Mouse (Mus musculus) liver (tissue): ENCODE results near the gene Hells.

Source experiments
- DNase-seq: peaks from one replicate; pipeline ENCODE4 v3.0.0-alpha.2; 2020; ENCODE audit warnings: mixed read lengths

Hells gene

DNA sequence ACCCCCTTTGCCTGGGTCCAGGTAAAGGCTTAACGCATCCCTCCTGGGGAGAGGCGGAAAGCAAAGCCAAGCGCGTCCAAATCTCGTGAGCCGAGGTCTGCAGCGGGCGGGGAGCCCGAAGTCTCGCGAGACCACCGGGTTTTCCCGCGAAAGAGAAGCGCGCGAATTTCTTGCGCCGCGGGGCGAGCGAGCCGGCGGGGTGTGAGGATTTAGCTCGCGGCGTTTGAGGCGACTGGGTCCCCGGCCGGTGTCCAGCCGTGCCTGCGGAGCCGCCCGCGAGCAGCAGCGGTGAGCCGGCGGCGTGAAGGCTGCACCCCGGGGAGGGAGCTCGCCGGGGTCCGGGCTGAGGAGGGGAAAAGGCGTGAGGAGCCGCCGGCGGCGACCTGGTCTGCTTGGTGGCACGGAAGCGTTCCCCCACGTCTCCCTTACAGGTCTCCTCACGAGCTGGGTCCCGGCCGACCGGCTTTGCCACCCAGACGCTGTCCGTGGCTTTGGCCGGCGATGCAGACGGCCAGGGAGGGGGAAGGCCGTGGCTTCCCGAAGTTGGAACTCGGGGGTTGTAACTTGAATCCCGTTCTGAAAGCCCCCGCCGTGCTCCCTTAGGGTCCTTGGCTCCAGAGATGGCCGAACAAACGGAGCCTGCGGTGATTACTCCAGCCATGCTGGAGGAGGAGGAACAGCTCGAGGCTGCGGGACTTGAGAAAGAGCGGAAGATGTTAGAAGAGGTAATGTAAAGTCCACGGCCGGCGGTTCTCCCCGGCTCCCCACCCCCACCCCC is at the start of gene Hells:
TSS of gene Hells (plus strand) at position 128 of the 778 bp plus-strand sequence.
- DNase-seq = peak; percentile 92

DNA sequence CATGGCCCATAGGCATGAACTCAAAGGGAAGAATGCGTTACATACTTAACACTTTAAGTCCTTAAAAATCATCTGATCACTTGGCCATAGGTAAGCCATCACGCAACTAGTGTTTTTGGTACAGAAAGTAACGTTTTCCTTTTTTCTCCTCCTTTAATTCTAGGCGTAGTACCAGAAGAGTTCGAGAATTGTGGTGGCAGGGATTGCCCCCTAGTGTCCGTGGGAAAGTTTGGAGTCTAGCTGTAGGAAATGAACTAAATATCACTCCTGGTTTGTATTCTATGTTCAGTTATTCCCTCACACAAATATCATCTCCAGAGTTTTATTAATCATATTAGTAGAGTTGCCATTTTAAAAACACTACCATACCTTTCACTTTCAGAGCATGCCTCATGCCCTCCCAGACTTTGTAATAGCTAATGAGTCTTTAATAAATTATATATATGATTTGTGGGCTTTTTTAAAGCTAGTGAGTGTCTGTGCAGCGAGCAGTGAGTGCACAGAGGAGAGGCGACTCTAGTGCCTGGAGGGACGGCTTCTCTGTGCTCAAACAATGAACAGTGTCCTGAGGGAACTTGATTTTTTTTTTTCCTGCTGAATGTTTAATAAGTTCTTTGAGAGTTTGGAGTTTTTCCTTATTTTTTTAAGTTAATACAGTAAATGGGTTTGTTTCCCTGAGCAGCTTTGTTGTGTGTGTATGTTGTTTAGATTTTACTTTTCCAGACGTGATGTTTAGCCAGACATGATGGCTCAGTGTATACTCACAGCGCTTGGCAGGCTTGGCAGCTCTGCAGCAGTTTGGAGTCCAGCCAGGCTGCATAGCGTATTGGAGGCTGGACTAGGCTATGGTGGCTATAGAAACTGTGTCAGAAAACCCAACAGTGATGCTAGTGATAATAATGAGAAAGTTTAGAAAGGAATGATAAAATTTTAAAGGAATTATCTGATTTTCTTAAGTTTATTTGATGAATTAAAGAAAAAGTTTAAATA is 29.3 kb upstream of the Hells start:
- no peak for DNase-seq

DNA sequence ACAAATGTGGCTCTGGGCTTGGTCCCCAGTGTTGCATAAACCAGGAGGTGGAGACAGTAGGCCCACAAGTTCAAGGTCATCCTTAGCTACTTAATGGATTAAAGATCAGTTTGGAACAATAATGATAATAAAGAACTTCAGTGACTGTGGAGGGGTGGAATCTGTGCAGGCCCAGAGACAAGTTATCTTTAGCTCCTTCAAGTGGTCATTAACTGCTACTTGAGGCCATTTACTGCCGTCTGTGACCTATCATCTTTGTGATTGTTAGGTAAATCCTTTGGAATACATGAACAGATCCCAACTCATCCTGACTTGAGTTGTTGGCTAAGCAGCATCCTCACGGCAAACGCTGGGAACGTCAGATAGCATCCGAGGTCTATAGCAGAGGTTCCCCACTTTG is 28.2 kb upstream of the Hells start:
- DNase-seq = no peak

DNA sequence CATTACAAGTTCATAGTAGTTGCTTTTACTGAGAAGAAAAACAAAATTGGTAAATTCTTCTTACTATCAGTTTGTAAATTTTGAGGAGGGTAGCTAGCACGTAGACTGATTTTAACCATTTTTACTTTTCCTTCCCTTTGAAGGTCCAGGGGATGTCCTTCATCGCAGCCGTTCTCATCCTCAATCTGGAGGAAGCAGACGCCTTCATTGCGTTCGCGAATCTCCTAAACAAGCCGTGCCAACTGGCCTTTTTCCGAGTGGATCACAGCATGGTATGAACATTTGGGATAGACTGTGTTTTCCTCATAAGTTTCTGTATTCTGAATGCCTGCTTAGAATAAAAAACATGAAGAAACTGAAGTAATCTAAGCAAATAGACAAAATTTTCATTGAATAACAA is 16.9 kb upstream of the Hells start:
- no peak for DNase-seq

DNA sequence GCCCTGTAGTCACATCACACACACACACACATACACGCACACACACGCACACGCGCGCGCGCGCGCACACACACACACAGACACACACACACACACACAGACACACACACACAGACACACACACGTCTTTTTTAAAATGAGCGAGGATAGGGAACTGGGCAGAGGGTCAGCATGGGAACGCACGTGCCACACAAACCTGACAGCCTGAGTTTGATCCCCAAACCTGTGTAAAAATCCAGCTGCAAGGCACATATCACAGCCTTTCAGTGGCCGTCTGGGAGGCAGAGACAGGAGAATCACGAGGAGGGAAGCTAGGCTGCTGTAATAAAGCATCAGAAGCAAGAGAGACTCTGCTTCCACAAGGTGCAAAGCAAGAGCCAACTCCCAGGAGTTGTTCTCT is 15.8 kb upstream of the Hells start:
- no peak for DNase-seq

DNA sequence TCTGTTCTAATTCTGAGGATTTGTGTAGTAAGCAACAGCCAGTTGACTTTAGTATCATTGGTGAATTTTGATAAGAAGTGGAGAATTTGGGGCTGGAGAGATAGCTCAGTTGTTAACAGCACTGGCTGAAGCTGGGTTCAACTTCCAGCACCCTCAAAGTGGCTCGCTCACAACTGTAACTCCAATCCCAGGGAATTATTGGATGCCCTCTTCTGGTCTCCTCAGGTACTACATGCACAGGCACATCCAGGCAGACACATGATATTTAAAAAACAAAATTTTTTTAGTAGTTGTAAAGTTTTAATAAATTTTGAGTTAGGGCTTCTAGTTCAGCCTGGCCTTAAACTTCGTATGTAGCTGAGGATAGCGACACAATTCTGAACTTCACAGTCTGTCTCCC is 15.0 kb upstream of the Hells start:
- peak; percentile 38 for DNase-seq

DNA sequence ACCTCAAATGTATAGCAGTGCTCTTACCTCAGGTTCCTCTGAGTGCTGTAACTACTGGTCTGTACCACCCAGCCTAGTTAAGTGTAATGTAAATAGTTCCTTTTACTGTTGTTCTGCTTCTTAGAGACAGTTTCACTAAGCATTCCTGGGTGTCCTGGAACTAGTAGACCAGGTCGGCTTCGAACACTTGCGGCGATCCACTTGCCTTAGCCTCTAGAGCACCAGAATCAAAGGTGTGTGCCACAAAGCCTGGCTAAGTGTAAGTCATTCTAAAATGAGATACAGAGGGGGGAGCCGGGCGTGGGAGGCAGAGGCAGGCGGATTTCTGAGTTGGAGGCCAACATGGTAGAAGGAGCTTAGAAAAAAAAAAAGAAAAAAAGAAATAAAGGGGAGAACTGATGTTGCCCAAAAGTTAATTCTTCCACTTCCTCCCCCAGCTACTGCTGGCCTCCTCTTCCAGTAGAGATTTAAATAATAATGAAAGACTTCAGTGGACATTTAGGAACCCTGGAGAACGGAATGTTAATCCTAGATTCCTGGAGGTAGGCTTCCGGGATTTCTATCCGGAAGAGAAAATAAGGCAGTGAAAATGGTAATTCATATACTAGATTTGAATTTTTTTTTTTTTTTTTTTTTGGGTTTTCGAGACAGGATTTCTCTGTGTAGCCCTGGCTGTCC is 2.1 kb upstream of the Hells start:
- no peak for DNase-seq

DNA sequence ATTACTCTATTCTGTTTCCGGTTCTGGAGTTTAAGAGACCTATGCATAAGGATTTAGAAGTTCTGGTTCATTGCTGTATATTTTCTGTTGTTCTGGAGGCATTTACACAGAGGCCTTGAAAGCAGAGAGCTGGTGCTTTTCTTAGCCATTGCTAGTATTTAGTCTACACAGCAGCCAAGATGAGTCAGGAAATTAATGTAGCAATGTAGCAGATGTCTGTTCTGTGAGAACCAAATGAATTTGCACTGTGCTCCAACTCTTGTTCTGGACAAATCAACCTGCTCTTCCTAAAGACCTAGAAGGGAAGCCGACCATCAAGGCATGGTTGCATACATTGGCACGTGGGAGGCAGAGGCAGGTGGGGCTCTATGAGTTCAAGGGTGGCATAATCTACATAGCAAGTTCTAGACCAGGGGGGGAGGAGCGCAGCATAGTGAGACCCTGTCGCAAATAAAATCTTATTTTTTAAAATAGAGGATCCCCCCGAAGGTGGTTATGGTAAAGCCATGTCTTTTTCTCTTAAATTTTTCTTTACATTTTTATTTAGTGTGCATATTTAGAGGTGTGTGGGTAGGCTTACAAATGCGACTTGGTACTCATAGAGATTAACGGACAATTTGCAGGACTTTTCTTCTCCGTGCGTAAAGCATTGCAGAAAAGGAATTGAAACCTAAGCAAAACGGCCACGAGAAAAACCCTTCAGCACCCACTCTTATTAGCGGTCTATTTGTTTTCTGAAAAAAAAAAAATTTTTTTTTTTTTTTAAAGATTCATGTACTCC is 1.1 kb upstream of the Hells start:
- DNase-seq = no peak

DNA sequence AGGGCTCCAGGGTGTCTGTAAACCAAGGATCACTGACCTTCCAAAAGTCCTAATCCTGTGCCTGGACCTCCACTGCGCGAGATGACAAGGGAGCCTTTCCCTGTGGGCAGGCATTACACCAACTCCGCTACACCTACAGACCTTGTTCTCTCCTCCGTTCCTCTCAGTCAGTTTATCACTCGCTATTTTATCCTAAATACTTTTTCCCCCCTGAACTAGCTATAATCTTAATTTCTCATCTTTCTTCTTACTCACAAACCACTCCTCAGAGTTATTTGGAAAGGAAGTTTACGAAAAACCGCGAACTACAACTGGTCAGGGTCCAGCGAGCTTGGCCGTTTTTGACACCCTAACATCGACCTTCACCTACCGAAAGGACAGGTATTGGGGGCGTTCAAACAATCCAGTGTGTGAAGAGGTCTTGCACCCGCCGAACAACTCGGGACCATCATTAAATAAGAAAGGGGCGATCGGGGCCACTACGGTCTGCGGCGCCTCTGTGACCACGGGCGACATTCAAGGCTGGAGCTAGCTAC is 395 bp upstream of the Hells start:
- DNase-seq = no peak

DNA sequence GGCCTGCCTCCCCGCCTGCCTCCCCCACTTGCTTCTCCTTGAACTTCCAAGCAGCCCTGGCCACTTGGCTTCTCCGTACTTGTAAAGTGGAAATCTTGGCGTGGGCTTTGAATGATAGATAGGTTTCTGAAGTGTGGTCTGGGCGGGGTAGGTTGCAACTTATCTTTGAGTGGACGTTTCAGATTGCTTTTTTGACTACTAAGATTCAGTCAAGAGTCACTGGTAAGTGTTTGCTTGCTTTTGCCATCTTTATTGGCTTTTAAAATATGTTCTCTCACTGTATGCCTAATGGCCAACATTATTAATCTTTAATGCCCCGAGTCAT is 813 bp downstream of the Hells start:
- no peak for DNase-seq

DNA sequence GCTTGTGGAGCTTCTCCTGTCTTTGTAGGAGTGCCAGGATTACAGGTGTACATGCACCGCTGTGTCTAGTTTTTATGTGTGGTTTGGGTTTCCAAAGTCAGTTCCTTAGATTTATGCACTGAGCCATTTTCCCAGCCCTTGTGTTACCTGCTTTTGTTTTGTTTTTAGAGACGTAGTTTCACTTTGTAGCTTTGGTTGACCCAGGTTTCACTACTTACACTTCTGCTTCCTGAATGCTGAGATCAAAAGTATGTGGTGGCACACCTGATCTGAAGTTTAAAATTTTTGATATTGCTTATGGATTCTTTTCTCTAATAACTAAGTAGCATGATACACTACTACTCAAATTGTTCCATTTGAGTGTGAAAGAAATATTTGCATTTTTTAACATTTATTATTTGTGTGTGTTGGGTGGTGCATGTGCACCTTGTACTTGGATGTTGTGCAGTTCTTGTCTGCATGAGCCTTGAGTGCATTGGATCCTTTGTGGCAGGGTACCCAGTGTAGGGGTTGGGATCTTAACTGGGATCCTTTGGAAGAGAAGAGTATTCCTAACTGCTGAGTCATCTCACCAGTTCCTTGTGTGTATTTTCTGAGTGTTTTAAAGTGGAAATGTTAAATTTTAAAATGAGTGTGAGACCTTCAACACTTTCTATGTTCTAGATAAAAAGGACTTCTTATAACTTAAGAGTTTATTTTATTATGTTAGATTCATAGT is 14.0 kb downstream of the Hells start:
- DNase-seq = no peak

DNA sequence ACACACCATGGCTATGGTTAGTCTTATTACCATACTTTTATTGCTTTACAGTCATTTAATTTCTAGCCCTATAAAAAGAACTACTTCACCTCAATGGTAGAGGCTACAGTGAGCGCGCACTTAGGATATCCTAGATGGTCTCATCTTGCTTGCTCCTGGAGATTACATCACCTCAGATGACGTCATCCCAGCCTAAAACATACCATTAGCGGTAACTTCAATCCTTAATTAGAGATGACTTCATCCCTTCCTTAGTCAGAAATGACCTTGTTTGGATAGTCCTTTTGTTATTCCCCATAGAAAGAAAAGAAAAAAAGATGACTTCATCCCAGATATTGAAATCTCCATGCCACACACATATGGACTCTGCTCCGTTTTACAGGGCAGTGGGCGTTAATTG is 40.0 kb downstream of the Hells start:
- no peak for DNase-seq

DNA sequence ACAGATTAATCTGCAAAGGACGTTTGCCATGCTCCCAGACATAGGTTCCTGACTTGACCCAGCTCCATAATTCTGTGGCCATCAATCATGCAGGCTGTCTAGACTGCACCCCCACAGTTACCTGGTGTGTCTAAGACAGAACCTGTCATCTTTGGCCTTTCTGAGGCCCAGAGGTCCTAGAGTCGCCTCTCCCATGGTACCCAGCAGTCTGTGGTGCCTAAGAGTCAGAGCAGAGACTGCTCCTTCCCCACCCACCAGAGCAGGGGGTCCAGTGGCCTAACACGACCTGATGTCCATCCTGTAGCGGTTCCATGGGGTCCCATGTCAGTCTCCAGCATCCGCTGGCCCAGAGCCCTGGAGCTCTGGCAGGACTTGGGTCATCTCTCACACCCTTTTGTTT is 41.9 kb downstream of the Hells start:
- DNase-seq = no peak

DNA sequence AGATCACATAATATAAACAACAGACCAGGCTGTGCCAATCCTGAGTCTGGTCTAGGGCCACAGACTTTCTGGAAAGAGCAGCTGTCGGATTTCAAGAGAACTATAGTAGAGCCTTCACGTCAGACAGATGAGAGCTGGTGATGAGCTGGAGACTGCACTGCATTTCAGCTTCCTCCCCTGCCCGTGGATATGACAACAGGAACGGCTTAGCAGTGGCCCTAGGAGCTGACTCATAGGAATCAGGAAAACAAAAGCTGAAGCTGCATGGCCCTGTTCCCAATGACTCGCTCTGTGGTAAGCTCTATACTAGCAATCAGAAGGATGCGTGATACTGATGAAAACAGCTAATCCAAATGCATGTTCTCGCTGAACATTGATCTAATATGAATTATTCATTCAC is 43.0 kb downstream of the Hells start:
- no peak for DNase-seq

DNA sequence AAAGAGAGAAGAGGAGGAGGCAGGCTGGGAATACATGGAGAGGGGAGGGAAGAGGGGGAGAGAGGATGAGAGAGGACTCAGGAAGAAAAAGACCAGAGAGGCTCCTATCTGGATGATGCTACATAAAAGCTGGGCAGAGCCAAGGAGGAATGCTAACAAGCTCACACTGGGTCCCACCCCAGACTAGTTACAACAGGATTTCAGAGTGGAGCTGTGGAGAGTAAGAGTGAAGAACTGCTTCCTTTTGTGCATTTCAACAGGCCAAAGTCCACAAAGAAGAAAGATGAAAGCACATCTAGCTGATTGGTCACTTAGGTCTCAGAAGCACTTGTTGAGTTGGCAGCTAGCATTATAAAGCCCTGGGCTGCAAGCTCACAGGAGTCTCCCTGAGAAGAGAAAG is 45.6 kb downstream of the Hells start:
- no peak for DNase-seq

DNA sequence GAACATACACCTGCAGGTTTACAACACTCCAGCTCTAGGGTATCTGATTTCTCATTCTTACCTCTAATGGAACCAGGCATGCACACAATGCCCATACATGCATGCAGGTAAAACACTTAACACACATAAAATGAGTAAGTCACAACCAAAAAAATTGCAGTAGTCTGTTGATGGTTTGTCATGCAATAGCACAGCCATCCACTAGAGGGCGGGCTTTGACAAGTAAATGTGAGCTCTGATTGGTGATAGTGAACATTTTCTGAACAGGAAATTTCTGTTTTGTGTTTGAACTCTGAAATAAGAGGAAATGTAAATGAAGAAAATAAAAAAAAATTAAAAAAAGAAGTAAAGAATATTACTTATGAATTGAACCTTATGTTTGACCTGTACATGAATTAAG is 51.3 kb downstream of the Hells start:
- DNase-seq = peak; percentile 67

DNA sequence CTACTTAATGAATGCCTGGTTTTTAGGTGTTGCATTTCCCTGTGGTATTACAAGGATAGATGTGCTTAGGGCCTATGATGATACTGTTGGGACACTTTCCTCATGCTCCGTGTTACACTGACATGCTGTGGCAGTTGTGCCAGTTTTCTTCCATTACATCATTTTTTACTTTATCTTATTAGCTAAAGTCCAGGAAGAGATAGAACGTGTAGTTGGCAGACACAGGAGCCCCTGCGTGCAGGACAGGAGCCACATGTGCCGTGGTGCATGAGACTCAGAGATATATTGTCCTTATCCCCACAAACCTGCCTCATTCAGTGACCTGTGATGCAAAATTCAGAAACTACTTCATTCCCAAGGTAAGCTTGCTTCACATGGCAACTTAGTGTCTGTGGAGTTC is 67.5 kb downstream of the Hells start:
- DNase-seq = no peak

DNA sequence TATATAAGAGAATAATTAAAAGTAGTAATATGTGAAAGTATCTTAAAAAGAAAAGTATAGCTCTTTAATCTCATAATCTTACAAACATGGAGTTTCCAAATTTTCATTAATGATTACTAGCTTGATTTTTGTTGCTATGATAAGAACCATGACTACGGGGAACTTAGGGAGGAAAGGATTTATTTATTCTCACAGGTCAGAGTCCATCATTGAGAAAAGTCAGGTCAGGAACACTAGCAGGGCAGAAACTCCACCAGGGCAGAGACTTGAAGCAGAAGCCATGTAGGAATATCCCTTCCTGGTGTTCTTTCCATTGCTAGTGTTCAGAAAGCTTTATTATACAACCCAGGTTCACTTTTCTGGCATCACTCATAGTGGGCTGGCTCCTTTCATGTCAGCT is 68.0 kb downstream of the Hells start:
- DNase-seq = no peak

DNA sequence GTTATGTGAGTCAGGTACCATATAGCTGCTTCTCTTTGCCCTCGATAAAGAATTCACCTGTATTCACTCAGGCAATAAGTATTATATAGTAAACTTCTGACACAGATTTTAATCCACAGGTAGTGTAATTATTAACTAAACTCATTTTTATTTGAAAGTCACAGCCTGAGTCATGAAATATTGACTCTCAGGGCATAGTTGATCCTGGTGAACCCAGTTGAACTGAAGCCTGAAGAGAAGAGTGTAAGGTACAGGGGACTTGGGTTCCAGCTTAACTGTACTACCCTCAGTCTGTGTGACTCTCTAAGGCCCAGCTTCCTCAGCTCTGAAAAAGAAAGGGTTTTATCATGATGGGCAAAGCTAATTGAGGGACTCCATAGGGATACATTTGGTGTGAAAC is 74.4 kb downstream of the Hells start:
- DNase-seq = no peak

DNA sequence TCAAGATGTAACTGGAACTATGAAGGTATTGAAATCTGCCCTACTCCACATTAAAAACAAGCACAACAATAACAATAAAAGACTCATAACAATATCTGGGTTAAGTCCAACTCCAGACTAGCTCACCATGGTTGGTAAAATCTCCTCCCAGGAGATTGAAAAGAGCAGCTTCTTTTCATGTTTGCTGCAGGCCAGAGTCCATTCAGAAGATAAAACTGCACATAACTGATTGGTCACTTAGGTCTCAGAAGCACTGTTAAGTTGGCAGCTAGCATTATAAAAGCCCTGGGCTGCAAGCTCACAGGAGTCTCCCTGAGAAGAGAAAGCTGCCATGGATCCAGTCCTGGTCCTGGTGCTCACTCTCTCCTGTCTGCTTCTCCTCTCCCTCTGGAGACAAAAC is 76.0 kb downstream of the Hells start, which contains the start of gene Cyp2c55:
TSS of gene Cyp2c55 (plus strand) at position 305 of the 400 bp plus-strand sequence.
- DNase-seq = no peak
